Mouse (Mus musculus) effector memory CD4-positive, alpha-beta T cell, adult 7 months (primary cell): ENCODE data around the gene Alpl. TPM values are rescaled to one million over a fixed set of nuclear protein-coding genes. Genes with fewer than 3 reads are reported as not detected.

Experiments used
- polyA plus RNA-seq: library from polyadenylated mRNA; unstranded; fragments of 100-300 nt; shearing (Covaris generic); gene quantifications from one replicate; pipeline ENCODE4 v1.2.1, GENCODE M21; 2017

Alpl gene
- polyA plus RNA-seq = not detected

DNA sequence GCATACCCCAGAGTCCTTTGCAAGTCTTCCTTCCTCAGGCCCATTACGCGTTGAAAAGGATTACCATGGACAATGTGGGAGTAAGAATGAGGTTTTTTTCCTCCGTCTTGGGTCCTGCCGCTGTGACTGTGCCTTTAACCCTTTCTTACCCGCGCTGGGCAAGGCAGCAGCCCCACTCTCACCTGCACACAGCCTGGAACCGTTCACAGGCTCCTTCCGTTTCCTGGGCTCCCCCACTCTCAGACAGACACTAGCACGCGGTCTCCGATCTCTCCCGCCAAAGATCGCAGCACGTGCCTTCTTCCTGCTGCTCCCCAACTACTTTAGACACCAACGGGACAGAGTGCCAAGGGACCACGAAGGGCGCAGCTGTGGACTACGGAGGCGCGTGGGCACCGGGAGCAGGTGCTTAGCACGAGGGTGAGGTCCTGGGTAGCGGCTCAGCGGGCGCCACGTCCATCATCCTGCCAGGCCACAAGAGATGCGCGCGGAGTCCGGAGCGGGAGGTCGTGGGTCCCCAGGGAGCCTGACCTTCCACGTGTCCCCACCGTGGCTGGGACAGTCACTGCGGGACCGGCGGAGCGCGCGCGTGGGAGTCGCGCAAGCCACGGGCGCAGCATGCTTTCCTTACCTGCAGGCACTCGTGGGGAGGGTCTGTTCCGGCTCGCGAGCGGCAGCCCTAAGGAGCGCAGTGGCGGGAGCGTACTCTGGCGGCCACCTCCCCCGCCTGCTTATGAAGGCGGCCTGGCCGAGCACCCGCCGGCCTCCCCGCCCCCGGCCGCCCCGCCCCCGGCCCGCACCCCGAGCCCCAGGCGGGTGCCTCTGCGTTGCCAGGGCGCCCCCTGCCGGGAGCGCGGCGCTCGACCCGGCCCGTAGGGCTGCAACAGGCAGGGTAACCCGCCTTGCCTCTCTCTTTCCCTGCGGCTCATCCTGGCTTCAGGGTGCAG lies at the start of gene Alpl:
Gene Alpl, minus strand, starts transcription at position 774 of the 947 bp plus-strand sequence.

Other genes with a start within 250 kb of the Alpl start
- not detected for gene Ldlrad2, start 221.8 kb downstream of the Alpl start, polyA plus RNA-seq
- gene Usp48, start 202.6 kb downstream of the Alpl start, polyA plus RNA-seq = 171 TPM
- gene Rap1gap, start 131.7 kb downstream of the Alpl start, polyA plus RNA-seq = 3.1 TPM
- 30.5 TPM for gene Ece1, start 65.9 kb upstream of the Alpl start, polyA plus RNA-seq
- 50.1 TPM for gene Eif4g3, start 196.6 kb upstream of the Alpl start, polyA plus RNA-seq